Mouse (Mus musculus) MEL (cell line): ENCODE measurements around the gene Nxf3. TPM values are rescaled to one million over a fixed set of nuclear protein-coding genes. Genes with fewer than 3 reads are reported as not detected.

Experiments used
- DNase-seq: peaks from one replicate; pipeline ENCODE4 v3.0.0; 2011; ENCODE audit warnings: low read depth, low spot score
- H3K27ac ChIP-seq: 2 replicates; pipeline ENCODE4 v1.5.1; 2012; ENCODE audit warnings: low read depth, mild to moderate bottlenecking, control low read depth, low read length, moderate library complexity; ENCODE audit not compliant: control insufficient read depth
- H3K27me3 ChIP-seq, 2 experiments: fragments of 150-350 bp in 1 of 2; sonication (generic) in 1 of 2; 2 replicates each; pipeline ENCODE4 v1.6.1; 2012; ENCODE audit warnings: low read length in 2 of 2, mild to moderate bottlenecking in 2 of 2, improper control_type of control experiment in 1 of 2, moderate library complexity in 1 of 2; ENCODE audit not compliant: insufficient read depth in 2 of 2, control insufficient read depth in 1 of 2
- H3K36me3 ChIP-seq, 2 experiments: 2 replicates each; pipeline ENCODE4 v1.6.1; 2012 to 2014; ENCODE audit warnings: low read length in 2 of 2, improper control_type of control experiment in 1 of 2, inconsistent platforms in 1 of 2, mild to moderate bottlenecking in 1 of 2; ENCODE audit not compliant: insufficient read depth in 2 of 2, control insufficient read depth in 1 of 2
- H3K4me1 ChIP-seq, 2 experiments: fragments of 150-350 bp in 1 of 2; sonication (generic) in 1 of 2; 2 replicates each; pipeline ENCODE4 v1.6.1; 2012; ENCODE audit warnings: low read length in 2 of 2, improper control_type of control experiment in 1 of 2, mild to moderate bottlenecking in 1 of 2; ENCODE audit not compliant: insufficient read depth in 2 of 2, control insufficient read depth in 1 of 2
- H3K4me3 ChIP-seq, 2 experiments: fragments of 150-350 bp in 1 of 2; sonication (generic) in 1 of 2; 2 replicates each; pipeline ENCODE4 v1.5.1; 2012; ENCODE audit warnings: low read depth in 2 of 2, low read length in 2 of 2, mild to moderate bottlenecking in 2 of 2, moderate library complexity in 2 of 2, control low read depth in 1 of 2, improper control_type of control experiment in 1 of 2; ENCODE audit not compliant: control insufficient read depth in 1 of 2, insufficient read depth in 1 of 2
- H3K79me2 ChIP-seq: 2 replicates; pipeline ENCODE4 v1.6.1; 2012; ENCODE audit warnings: mild to moderate bottlenecking, low read length, moderate library complexity; ENCODE audit not compliant: control insufficient read depth, poor library complexity, insufficient read depth
- H3K9ac ChIP-seq: 2 replicates; pipeline ENCODE4 v1.6.1; 2012; ENCODE audit warnings: low read depth, mild to moderate bottlenecking, control low read depth, low read length, moderate library complexity; ENCODE audit not compliant: control insufficient read depth, poor library complexity, severe bottlenecking
- H3K9me3 ChIP-seq: fragments of 150-350 bp; sonication (generic); replicated peaks from 2 replicates; pipeline ENCODE4 v1.6.1; 2012; ENCODE audit warnings: mild to moderate bottlenecking, low read length, improper control_type of control experiment, moderate library complexity; ENCODE audit not compliant: insufficient read depth
- CHD1 ChIP-seq: IDR thresholded peaks from 2 replicates; pipeline ENCODE4 v1.6.1; 2012; ENCODE audit warnings: low read depth, mild to moderate bottlenecking, inconsistent platforms, low read length, improper control_type of control experiment
- CHD2 ChIP-seq: IDR thresholded peaks from 2 replicates; pipeline ENCODE4 v1.6.1; 2011; ENCODE audit warnings: low read length, improper control_type of control experiment
- CTCF ChIP-seq, 3 experiments: IDR thresholded peaks in 2 of 3; conservative IDR thresholded peaks in 1 of 3; 2 replicates each; pipeline ENCODE4 v1.5.1; 2011 to 2012; ENCODE audit warnings: low read length in 3 of 3, low read depth in 2 of 3, mild to moderate bottlenecking in 2 of 3, improper control_type of control experiment in 1 of 3, inconsistent platforms in 1 of 3, mixed read lengths in 1 of 3, moderate library complexity in 1 of 3; ENCODE audit not compliant: control insufficient read depth in 1 of 3, insufficient read depth in 1 of 3, poor library complexity in 1 of 3, severe bottlenecking in 1 of 3
- ELF1 ChIP-seq: IDR thresholded peaks from 2 replicates; pipeline ENCODE4 v1.6.1; 2014; ENCODE audit warnings: low read depth, mild to moderate bottlenecking, inconsistent platforms, low read length, improper control_type of control experiment, moderate library complexity
- EP300 ChIP-seq, 2 experiments: IDR thresholded peaks; 2 replicates each; pipeline ENCODE4 v1.6.1; 2011; ENCODE audit warnings: improper control_type of control experiment in 2 of 2, low read length in 2 of 2, low read depth in 1 of 2, mild to moderate bottlenecking in 1 of 2
- GABPA ChIP-seq: IDR thresholded peaks from 2 replicates; pipeline ENCODE4 v1.6.1; 2012; ENCODE audit warnings: low read depth, mild to moderate bottlenecking, inconsistent platforms, low read length, improper control_type of control experiment, moderate library complexity
- HCFC1 ChIP-seq: IDR thresholded peaks from 2 replicates; pipeline ENCODE4 v1.6.1; 2012; ENCODE audit warnings: low read depth, mild to moderate bottlenecking, inconsistent platforms, low read length, improper control_type of control experiment, moderate library complexity
- KAT2A ChIP-seq: conservative IDR thresholded peaks from 2 replicates; pipeline ENCODE4 v1.6.1; 2012; ENCODE audit warnings: low read depth, low read length, improper control_type of control experiment, inconsistent platforms
- MAFK ChIP-seq: IDR thresholded peaks from 2 replicates; pipeline ENCODE4 v1.6.1; 2011; ENCODE audit warnings: low read depth, mild to moderate bottlenecking, low read length, improper control_type of control experiment, borderline replicate concordance
- MAX ChIP-seq: IDR thresholded peaks from 2 replicates; pipeline ENCODE4 v1.6.1; 2011; ENCODE audit warnings: low read length, improper control_type of control experiment
- MAZ ChIP-seq: IDR thresholded peaks from 2 replicates; pipeline ENCODE4 v1.6.1; 2012; ENCODE audit warnings: low read depth, mild to moderate bottlenecking, inconsistent platforms, low read length, improper control_type of control experiment
- MEF2A ChIP-seq: IDR thresholded peaks from 2 replicates; pipeline ENCODE4 v1.6.1; 2014; ENCODE audit warnings: low read depth, mild to moderate bottlenecking, inconsistent platforms, low read length, improper control_type of control experiment; ENCODE audit not compliant: poor library complexity, insufficient replicate concordance, severe bottlenecking; ENCODE audit errors: extremely low read depth
- NELFE ChIP-seq: IDR thresholded peaks from 2 replicates; pipeline ENCODE4 v1.6.1; 2011; ENCODE audit warnings: low read depth, low read length, improper control_type of control experiment
- NRF1 ChIP-seq: IDR thresholded peaks from 2 replicates; pipeline ENCODE4 v1.6.1; 2014; ENCODE audit warnings: low read depth, mild to moderate bottlenecking, inconsistent platforms, low read length, improper control_type of control experiment, moderate library complexity; ENCODE audit not compliant: poor library complexity, insufficient read depth, severe bottlenecking
- POLR2AphosphoS5 ChIP-seq: IDR thresholded peaks from 2 replicates; pipeline ENCODE4 v1.6.1; 2012; ENCODE audit warnings: low read depth, borderline replicate concordance, mild to moderate bottlenecking, inconsistent platforms, low read length, moderate library complexity, mixed read lengths
- RAD21 ChIP-seq: IDR thresholded peaks from 2 replicates; pipeline ENCODE4 v1.6.1; 2011; ENCODE audit warnings: mild to moderate bottlenecking, low read depth, low read length, improper control_type of control experiment
- RCOR1 ChIP-seq: IDR thresholded peaks from 2 replicates; pipeline ENCODE4 v1.6.1; 2012; ENCODE audit warnings: low read depth, mild to moderate bottlenecking, inconsistent platforms, low read length, improper control_type of control experiment
- SIN3A ChIP-seq: IDR thresholded peaks from 2 replicates; pipeline ENCODE4 v1.6.1; 2012; ENCODE audit warnings: low read length, improper control_type of control experiment, inconsistent platforms
- SMC3 ChIP-seq: IDR thresholded peaks from 2 replicates; pipeline ENCODE4 v1.6.1; 2011; ENCODE audit warnings: low read depth, low read length, improper control_type of control experiment
- TAL1 ChIP-seq: IDR thresholded peaks from 2 replicates; pipeline ENCODE4 v1.6.1; 2012; ENCODE audit warnings: mild to moderate bottlenecking, inconsistent platforms, low read length, moderate library complexity, mixed read lengths
- TBP ChIP-seq: IDR thresholded peaks from 2 replicates; pipeline ENCODE4 v1.8.0; 2011; ENCODE audit warnings: low read depth, low read length, improper control_type of control experiment
- USF2 ChIP-seq, 2 experiments: IDR thresholded peaks; 2 replicates each; pipeline ENCODE4 v1.6.1; 2011 to 2012; ENCODE audit warnings: improper control_type of control experiment in 2 of 2, low read length in 2 of 2, borderline replicate concordance in 1 of 2, inconsistent platforms in 1 of 2, low read depth in 1 of 2, mild to moderate bottlenecking in 1 of 2; ENCODE audit not compliant: insufficient read depth in 1 of 2
- polyA plus RNA-seq, 2 experiments: library from polyadenylated mRNA; stranded (reverse) in 1 of 2; unstranded in 1 of 2; fragments of >175 nt in 1 of 2; fragments of >200 nt in 1 of 2; gene quantifications; 2 replicates each; pipeline versions ENCODE4 v1.2.1 to v1.2.4; 2012; ENCODE audit warnings: low replicate concordance in 2 of 2, low read depth in 1 of 2; ENCODE audit not compliant: insufficient read length in 2 of 2, insufficient read depth in 1 of 2, missing spikeins in 1 of 2
- total RNA-seq: library from RNA; depleted of rRNA; stranded (reverse); fragments of 300-350 nt; gene quantifications from 2 replicates; pipeline ENCODE4 v1.2.3, GENCODE M21; 2012

Gene Nxf3
- total and polyA plus RNA-seq, 3 experiments, result 0.08 TPM; not detected in 2

- peaks cover 1 to 2% of the 10 kb centered on the region in 2 experiments for H3K27me3 ChIP-seq
- TF ChIP-seq CTCF (IDR thresholded peaks at IDR 0.05 in 2 of 3, conservative IDR thresholded peaks at IDR 0.05 in 1 of 3; ENCODE audit: control insufficient read depth in 1 of 3, insufficient read depth in 1 of 3, low read depth in 2 of 3, low read length in 3 of 3, poor library complexity in 1 of 3, severe bottlenecking in 1 of 3) (peak; percentile 47 to 70 (median 59)), EP300 (IDR thresholded peaks at IDR 0.05; ENCODE audit: low read depth in 1 of 2, low read length in 2 of 2) (no peak), RAD21 (peak; percentile 57), SMC3 (peak; percentile 63)
- H3K27ac ChIP-seq, result no peak overlapping the region
- no peaks in the 10 kb centered on the region for H3K79me2 ChIP-seq
- peak; percentile 62 for DNase-seq
- no peak overlapping the region for H3K4me3 ChIP-seq
- no peaks in the 10 kb centered on the region for H3K9me3 ChIP-seq
- no peaks in the 10 kb centered on the region; a peak in 1 of 4 replicates for H3K4me1 ChIP-seq
- H3K9ac ChIP-seq, result no peak overlapping the region
- H3K36me3 ChIP-seq, result no peaks in the 10 kb centered on the region
Measured at GRCm38 (mm10) chrX:136107942-136108341, 22.9 kb upstream of the Nxf3 start.

- Histone ChIP-seq H3K36me3 (no peaks in the 10 kb centered on the region), H3K9me3 (no peaks in the 10 kb centered on the region), H3K27ac (no peak overlapping the region), H3K9ac (no peak overlapping the region), H3K4me3 (no peak overlapping the region), H3K4me1 (no peaks in the 10 kb centered on the region; a peak in 1 of 4 replicates), H3K79me2 (no peaks in the 10 kb centered on the region), H3K27me3 (peaks cover 0 to 2% of the 10 kb centered on the region in 2 experiments; a peak in 3 of 4 replicates)
- DNase-seq, result no peak
- TF ChIP-seq RCOR1 (no peak), NELFE (no peak)
- TF ChIP-seq, all 39 proteins: peak for 0
Measured at GRCm38 (mm10) chrX:136104724-136105088, 19.7 kb upstream of the Nxf3 start.

GRCm38 (mm10) chrX:136104046-136104723 is 19.1 kb upstream of the Nxf3 start:
- no peaks in the 10 kb centered on the region; a peak in 1 of 4 replicates for H3K4me1 ChIP-seq

More at GRCm38 (mm10) chrX:136104046-136104723, 19.1 kb upstream of the Nxf3 start:
- Histone ChIP-seq H3K36me3 (no peaks in the 10 kb centered on the region), H3K79me2 (no peaks in the 10 kb centered on the region), H3K9me3 (no peaks in the 10 kb centered on the region), H3K9ac (no peak overlapping the region), H3K27me3 (peaks cover 0 to 2% of the 10 kb centered on the region in 2 experiments; a peak in 3 of 4 replicates), H3K27ac (no peak overlapping the region), H3K4me3 (no peak overlapping the region)
- no peak for DNase-seq
- TF ChIP-seq ELF1, result no peak
- no peak for TF ChIP-seq USF2 (IDR thresholded peaks at IDR 0.05; ENCODE audit: borderline replicate concordance in 1 of 2, insufficient read depth in 1 of 2, low read depth in 1 of 2, low read length in 2 of 2)
- no peak for TF ChIP-seq HCFC1
- TF ChIP-seq CHD1, result no peak
- TF ChIP-seq GABPA, result no peak
- TF ChIP-seq KAT2A, result no peak
- no peak for TF ChIP-seq MAZ
- no peak for TF ChIP-seq TBP
- no peak for TF ChIP-seq TAL1
- TF ChIP-seq NELFE, result no peak
- no peak for TF ChIP-seq MAFK
- TF ChIP-seq CTCF (IDR thresholded peaks at IDR 0.05 in 2 of 3, conservative IDR thresholded peaks at IDR 0.05 in 1 of 3; ENCODE audit: control insufficient read depth in 1 of 3, insufficient read depth in 1 of 3, low read depth in 2 of 3, low read length in 3 of 3, poor library complexity in 1 of 3, severe bottlenecking in 1 of 3), result no peak
- TF ChIP-seq MAX, result no peak
- no peak for TF ChIP-seq CHD2
- no peak for TF ChIP-seq MEF2A
- TF ChIP-seq EP300 (IDR thresholded peaks at IDR 0.05; ENCODE audit: low read depth in 1 of 2, low read length in 2 of 2), result no peak
- TF ChIP-seq SIN3A, result no peak
- TF ChIP-seq POLR2AphosphoS5, result no peak
- no peak for TF ChIP-seq RCOR1
- TF ChIP-seq NRF1, result no peak
